In genomic region chr5:105783848-105784247, GRCm38 (mm10) we compare ENCODE assay signal across 35 mouse cellular contexts.
"Had no signal": no experiment of that assay in that cellular context is flagged by ENCODE, and none has a peak within 500 bp of the region (broad histone marks: within the 10 kb centered on the region; RNA-seq: fewer than 3 reads in every experiment).

No protein-coding gene starts in this region.

- H3K4me1 ChIP-seq: heart, embryonic 12.5 days had no signal

- H3K27me3 ChIP-seq: hindbrain, embryonic 12.5 days; hindbrain, embryonic 13.5 days; hindbrain, embryonic 15.5 days; intestine, embryonic 15.5 days; kidney, embryonic 15.5 days had no signal

- H3K36me3 ChIP-seq: heart, embryonic 12.5 days; heart, embryonic 13.5 days; heart, embryonic 15.5 days; hindbrain, embryonic 10.5 days; hindbrain, embryonic 12.5 days; hindbrain, embryonic 13.5 days; hindbrain, embryonic 15.5 days; intestine, embryonic 15.5 days; kidney, embryonic 15.5 days had no signal

- DNase-seq: heart, postnatal 10 days; heart, postnatal 14 days; heart, postnatal 36 days; heart, postnatal 4 days; kidney, adult 11 months; kidney, adult 18-20 months; kidney, adult 2 months; kidney, adult 8-10 months; kidney, adult 9 months; kidney, postnatal 10 days; kidney, postnatal 14 days; kidney, postnatal 25 days; kidney, postnatal 36 days; kidney, postnatal 4 days; layer of hippocampus, adult 9-11 months; layer of hippocampus, postnatal 36 days had no signal

- H3K4me3 ChIP-seq: heart, embryonic 12.5 days; heart, embryonic 13.5 days; heart, embryonic 15.5 days; hindbrain, embryonic 10.5 days; hindbrain, embryonic 12.5 days; hindbrain, embryonic 13.5 days; hindbrain, embryonic 15.5 days; intestine, embryonic 15.5 days; kidney, embryonic 15.5 days; layer of hippocampus, adult 2 months; left cerebral cortex, adult 2 months had no signal

- H3K4me2 ChIP-seq: heart, embryonic 11.5 days; heart, embryonic 12.5 days; heart, embryonic 13.5 days; heart, embryonic 15.5 days; hindbrain, embryonic 12.5 days; hindbrain, embryonic 13.5 days; hindbrain, embryonic 14.5 days; hindbrain, embryonic 15.5 days; intestine, embryonic 15.5 days; kidney, embryonic 15.5 days had no signal

- H3K9me3 ChIP-seq: heart, embryonic 12.5 days; heart, embryonic 13.5 days; heart, embryonic 15.5 days; hindbrain, embryonic 10.5 days; hindbrain, embryonic 12.5 days; hindbrain, embryonic 13.5 days; hindbrain, embryonic 15.5 days; intestine, embryonic 15.5 days; kidney, embryonic 15.5 days had no signal

- ATAC-seq: hindbrain, embryonic 16.5 days; hindbrain, postnatal 0 days; inflammation-experienced regulatory T-cells, adult 6 months; intestine, embryonic 15.5 days; intestine, embryonic 16.5 days; intestine, postnatal 0 days had no signal

- H3K27ac ChIP-seq: heart, embryonic 13.5 days; heart, embryonic 15.5 days; hindbrain, embryonic 10.5 days; hindbrain, embryonic 13.5 days; hindbrain, embryonic 14.5 days; hindbrain, embryonic 15.5 days; hindbrain, postnatal 0 days; intestine, embryonic 15.5 days; kidney, embryonic 15.5 days; kidney, postnatal 0 days; layer of hippocampus, adult 2 months; left cerebral cortex, adult 2 months had no signal

- H3K9ac ChIP-seq: heart, embryonic 12.5 days; heart, embryonic 13.5 days; heart, embryonic 15.5 days; hindbrain, embryonic 12.5 days; hindbrain, embryonic 13.5 days; hindbrain, embryonic 14.5 days; hindbrain, embryonic 15.5 days; intestine, embryonic 15.5 days; kidney, embryonic 15.5 days had no signal
